Mouse (Mus musculus) mesoderm, embryonic 11.5 days (tissue): ENCODE measurements around the gene Pik3r1.
A peak's percentile ranks its signal among the peaks of the same experiment; 100 is the strongest.

Experiments used
- DNase-seq: peaks from one replicate; pipeline ENCODE4 v3.0.0-alpha.2; 2012; ENCODE audit warnings: low read depth, low spot score

Gene Pik3r1

GRCm38 (mm10) chr13:101682378-101682777 is 85.6 kb downstream of the Pik3r1 start:
- DNase-seq = no peak

- DNase-seq = no peak
These were observed 87.9 kb downstream of the Pik3r1 start for GRCm38 (mm10) chr13:101680083-101680482.

GRCm38 (mm10) chr13:101678984-101679383 is 89.0 kb downstream of the Pik3r1 start:
- DNase-seq = no peak

GRCm38 (mm10) chr13:101678036-101678435 is 90.0 kb downstream of the Pik3r1 start:
- DNase-seq = no peak

- no peak for DNase-seq
These were observed 94.1 kb downstream of the Pik3r1 start for GRCm38 (mm10) chr13:101673876-101674275.

GRCm38 (mm10) chr13:101668859-101669258 is 99.2 kb downstream of the Pik3r1 start:
- peak; percentile 47 for DNase-seq

- no peak for DNase-seq
These were observed 104.0 kb downstream of the Pik3r1 start for GRCm38 (mm10) chr13:101664010-101664409.

- DNase-seq = no peak
These were observed 105.1 kb downstream of the Pik3r1 start for GRCm38 (mm10) chr13:101662900-101663299.

GRCm38 (mm10) chr13:101661567-101661966 is 106.5 kb downstream of the Pik3r1 start:
- DNase-seq = no peak

GRCm38 (mm10) chr13:101660187-101660586 is 107.8 kb downstream of the Pik3r1 start:
- no peak for DNase-seq

- DNase-seq = no peak
These were observed 115.9 kb downstream of the Pik3r1 start for GRCm38 (mm10) chr13:101652131-101652530.

- DNase-seq = no peak
These were observed 126.4 kb downstream of the Pik3r1 start for GRCm38 (mm10) chr13:101641632-101642031.

- DNase-seq = no peak
These were observed 132.2 kb downstream of the Pik3r1 start for GRCm38 (mm10) chr13:101635837-101636236.

- DNase-seq = no peak
These were observed 133.6 kb downstream of the Pik3r1 start for GRCm38 (mm10) chr13:101634420-101634819.

- no peak for DNase-seq
These were observed 134.4 kb downstream of the Pik3r1 start for GRCm38 (mm10) chr13:101633620-101634019.

GRCm38 (mm10) chr13:101632771-101633170 is 135.2 kb downstream of the Pik3r1 start:
- DNase-seq = no peak

GRCm38 (mm10) chr13:101631561-101631960 is 136.5 kb downstream of the Pik3r1 start:
- no peak for DNase-seq
